In the genomic region with DNA sequence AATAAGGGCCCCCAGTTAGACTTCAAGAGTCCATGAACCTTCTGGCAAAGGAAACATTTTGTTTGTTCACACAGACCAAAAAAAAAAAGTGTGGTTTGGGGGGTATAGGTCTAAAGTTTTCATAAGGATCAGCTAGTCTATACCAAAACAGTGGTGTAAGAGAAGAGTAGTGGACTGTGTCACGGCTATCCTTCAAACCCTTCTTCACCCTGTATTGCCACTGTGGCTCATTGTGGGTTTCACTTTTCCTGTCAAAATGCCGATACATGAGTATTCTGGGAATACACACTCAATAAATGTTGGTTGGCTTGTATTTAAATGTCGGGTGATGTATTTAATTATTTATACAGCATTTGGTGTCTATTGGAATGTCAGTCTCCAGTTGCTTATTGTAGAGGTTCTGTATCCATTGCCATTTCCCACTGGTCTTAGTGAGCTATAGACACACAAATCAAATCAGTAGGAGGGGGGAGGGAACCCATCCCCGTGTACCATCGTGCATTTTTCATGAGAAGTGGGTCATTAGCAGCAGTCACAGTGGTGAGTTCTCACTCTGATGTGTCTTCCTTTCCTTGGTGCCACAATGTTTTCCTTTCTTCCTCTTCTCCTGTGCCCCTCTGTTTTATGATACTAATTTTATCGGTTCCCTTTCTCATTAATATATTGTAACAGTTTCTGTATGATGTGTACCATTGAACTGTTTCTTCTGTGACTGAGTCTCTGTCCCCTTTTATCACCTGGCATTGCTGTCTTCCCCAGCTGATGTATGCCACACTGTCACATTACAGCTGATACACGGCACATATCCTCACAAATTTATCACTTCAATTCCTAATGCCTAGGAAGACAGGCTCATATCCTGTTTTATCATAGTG, we compare ENCODE assay signal across 24 mouse cellular contexts.
A peak's percentile ranks its signal among the peaks of the same experiment; 100 is the strongest.
DNase-seq lines count a peak whose midpoint lies in the region; ATAC-seq and TF ChIP-seq lines count a peak whose summit lies in the region.
"Had no signal": no experiment of that assay in that cellular context is flagged by ENCODE, and none has a peak within 500 bp of the region (broad histone marks: within the 10 kb centered on the region; RNA-seq: fewer than 3 reads in every experiment).

No protein-coding gene starts in this region.

- TF ChIP-seq CTCF in hindbrain, postnatal 0 days (IDR thresholded peaks at IDR 0.05; ENCODE audit: low read depth), result no peak

- no peaks in the 10 kb centered on the region for H3K27me3 ChIP-seq in hindbrain, embryonic 13.5 days
- no peaks in the 10 kb centered on the region for H3K27me3 ChIP-seq in hindbrain, postnatal 0 days (ENCODE audit: insufficient read depth, low read length)
- H3K27me3 ChIP-seq in midbrain, embryonic 13.5 days, result no peaks in the 10 kb centered on the region
- no peaks in the 10 kb centered on the region for H3K27me3 ChIP-seq in midbrain, embryonic 10.5 days (ENCODE audit: low read depth, poor library complexity, severe bottlenecking)
- no peaks in the 10 kb centered on the region for H3K27me3 ChIP-seq in midbrain, embryonic 15.5 days (replicated peaks)
- H3K27me3 ChIP-seq in neural tube, embryonic 13.5 days, result no peaks in the 10 kb centered on the region
- H3K27me3 ChIP-seq: embryonic facial prominence, embryonic 13.5 days; forebrain, embryonic 12.5 days; heart, embryonic 15.5 days; hindbrain, embryonic 15.5 days had no signal

- H3K36me3 ChIP-seq in hindbrain, embryonic 13.5 days, result no peaks in the 10 kb centered on the region
- H3K36me3 ChIP-seq in hindbrain, postnatal 0 days (ENCODE audit: insufficient read depth, low read length), result no peaks in the 10 kb centered on the region
- no peaks in the 10 kb centered on the region for H3K36me3 ChIP-seq in midbrain, embryonic 13.5 days
- no peaks in the 10 kb centered on the region for H3K36me3 ChIP-seq in midbrain, embryonic 10.5 days
- no peaks in the 10 kb centered on the region for H3K36me3 ChIP-seq in midbrain, embryonic 15.5 days (replicated peaks)
- no peaks in the 10 kb centered on the region for H3K36me3 ChIP-seq in neural tube, embryonic 13.5 days
- H3K36me3 ChIP-seq: embryonic facial prominence, embryonic 13.5 days; forebrain, embryonic 12.5 days; G1E; heart, embryonic 15.5 days; hindbrain, embryonic 15.5 days had no signal

- no peak overlapping the region for H3K27ac ChIP-seq in hindbrain, embryonic 13.5 days
- no peak overlapping the region for H3K27ac ChIP-seq in hindbrain, postnatal 0 days
- no peak overlapping the region for H3K27ac ChIP-seq in midbrain, embryonic 13.5 days
- no peak overlapping the region for H3K27ac ChIP-seq in midbrain, embryonic 10.5 days (replicated peaks)
- peak overlapping the region; percentile 34; the same call in 1 of the 2 replicates for H3K27ac ChIP-seq in midbrain, embryonic 15.5 days
- peak overlapping the region; percentile 33 for H3K27ac ChIP-seq in neural tube, embryonic 13.5 days (replicated peaks)
- H3K27ac ChIP-seq: embryonic facial prominence, embryonic 13.5 days; forebrain, embryonic 12.5 days; heart, adult 2 months; heart, embryonic 15.5 days; hindbrain, embryonic 15.5 days had no signal

- intact Hi-C loops in heart, postnatal 36 days (cut with DNase I), result no loop called here
- intact Hi-C loops in heart, postnatal 14 days (cut with DNase I), result no loop called here

- H3K4me2 ChIP-seq in hindbrain, embryonic 13.5 days, result no peak overlapping the region
- no peak overlapping the region for H3K4me2 ChIP-seq in hindbrain, postnatal 0 days (ENCODE audit: low read depth, low read length)
- H3K4me2 ChIP-seq in midbrain, embryonic 13.5 days (replicated peaks), result no peak overlapping the region
- no peak overlapping the region for H3K4me2 ChIP-seq in midbrain, embryonic 15.5 days
- 0 out of 2 replicates have a peak overlapping the region, but pooled peaks have one; percentile 7 for H3K4me2 ChIP-seq in neural tube, embryonic 13.5 days
- H3K4me2 ChIP-seq: embryonic facial prominence, embryonic 13.5 days; forebrain, embryonic 12.5 days; heart, embryonic 11.5 days; heart, embryonic 15.5 days; hindbrain, embryonic 15.5 days had no signal

- no peaks in the 10 kb centered on the region; the same call in 1 of the 2 replicates for H3K4me1 ChIP-seq in hindbrain, embryonic 13.5 days (replicated peaks)
- H3K4me1 ChIP-seq in hindbrain, postnatal 0 days (ENCODE audit: insufficient read depth, low read length), result no peaks in the 10 kb centered on the region
- H3K4me1 ChIP-seq in midbrain, embryonic 13.5 days (replicated peaks), result no peaks in the 10 kb centered on the region
- H3K4me1 ChIP-seq in midbrain, embryonic 10.5 days, result no peaks in the 10 kb centered on the region
- H3K4me1 ChIP-seq in midbrain, embryonic 15.5 days, result no peaks in the 10 kb centered on the region
- H3K4me1 ChIP-seq in neural tube, embryonic 13.5 days (replicated peaks), result peaks cover 11% of the 10 kb centered on the region; the same call in 1 of the 2 replicates
- H3K4me1 ChIP-seq: forebrain, embryonic 12.5 days; hindbrain, embryonic 15.5 days had no signal

- ATAC-seq in hindbrain, embryonic 13.5 days (ENCODE audit: low FRiP score), result peak; percentile 54; the same call in 1 of the 2 replicates
- no peak for ATAC-seq in hindbrain, postnatal 0 days
- ATAC-seq in midbrain, embryonic 13.5 days, result peak; percentile 80
- ATAC-seq in midbrain, embryonic 15.5 days (replicated peaks), result peak; percentile 89
- peak; percentile 84 for ATAC-seq in neural tube, embryonic 13.5 days (ENCODE audit: low read depth)
- ATAC-seq: CD4-positive, CD25-positive, alpha-beta regulatory T cell, adult 4 months; forebrain, postnatal 0 days had no signal

- 63% methylated on average over 7 of the region's 7 CpGs for WGBS in hindbrain, embryonic 13.5 days
- 73% methylated on average over 7 of the region's 7 CpGs for WGBS in hindbrain, postnatal 0 days
- 71% methylated on average over 7 of the region's 7 CpGs for WGBS in midbrain, embryonic 13.5 days
- 82% methylated on average over 7 of the region's 7 CpGs for WGBS in midbrain, embryonic 10.5 days
- 64% methylated on average over 7 of the region's 7 CpGs for WGBS in midbrain, embryonic 15.5 days
- 50% methylated on average over 7 of the region's 7 CpGs for WGBS in neural tube, embryonic 13.5 days

- no peaks in the 10 kb centered on the region for H3K9me3 ChIP-seq in hindbrain, embryonic 13.5 days
- no peaks in the 10 kb centered on the region for H3K9me3 ChIP-seq in hindbrain, postnatal 0 days (ENCODE audit: low read length)
- no peaks in the 10 kb centered on the region for H3K9me3 ChIP-seq in midbrain, embryonic 13.5 days
- H3K9me3 ChIP-seq in midbrain, embryonic 10.5 days (replicated peaks), result no peaks in the 10 kb centered on the region
- H3K9me3 ChIP-seq in midbrain, embryonic 15.5 days, result no peaks in the 10 kb centered on the region
- H3K9me3 ChIP-seq in neural tube, embryonic 13.5 days, result no peaks in the 10 kb centered on the region
- H3K9me3 ChIP-seq: embryonic facial prominence, embryonic 13.5 days; forebrain, embryonic 12.5 days; G1E; heart, embryonic 15.5 days; hindbrain, embryonic 15.5 days had no signal

- H3K9ac ChIP-seq in hindbrain, embryonic 13.5 days, result no peak overlapping the region
- no peak overlapping the region for H3K9ac ChIP-seq in hindbrain, postnatal 0 days (replicated peaks; ENCODE audit: low read length)
- H3K9ac ChIP-seq in midbrain, embryonic 13.5 days (replicated peaks), result no peak overlapping the region
- H3K9ac ChIP-seq in midbrain, embryonic 15.5 days, result no peak overlapping the region
- no peak overlapping the region for H3K9ac ChIP-seq in neural tube, embryonic 13.5 days
- H3K9ac ChIP-seq: embryonic facial prominence, embryonic 13.5 days; forebrain, embryonic 12.5 days; forebrain, postnatal 0 days; heart, embryonic 15.5 days; hindbrain, embryonic 15.5 days had no signal

- DNase-seq in hindbrain, postnatal 0 days (ENCODE audit: low spot score), result no peak
- DNase-seq in midbrain, embryonic 10.5 days (ENCODE audit: low spot score), result no peak
- no peak for DNase-seq in heart, postnatal 36 days
- DNase-seq in heart, postnatal 14 days, result no peak
- DNase-seq: adrenal gland, adult 8-10 months; adrenal gland, postnatal 36 days; B cell, adult 2 months; cerebellum, adult 11 months; cerebellum, adult 9-10 months; cerebellum, postnatal 25 days; forebrain, postnatal 0 days; gastrocnemius, postnatal 14 days; heart, adult 2 months had no signal

- H3K4me3 ChIP-seq in hindbrain, embryonic 13.5 days, result no peak overlapping the region
- H3K4me3 ChIP-seq in hindbrain, postnatal 0 days (ENCODE audit: low read length), result no peak overlapping the region
- no peak overlapping the region for H3K4me3 ChIP-seq in midbrain, embryonic 13.5 days (replicated peaks)
- H3K4me3 ChIP-seq in midbrain, embryonic 10.5 days, result no peak overlapping the region
- no peak overlapping the region for H3K4me3 ChIP-seq in midbrain, embryonic 15.5 days
- H3K4me3 ChIP-seq in neural tube, embryonic 13.5 days, result no peak overlapping the region
- H3K4me3 ChIP-seq: embryonic facial prominence, embryonic 13.5 days; forebrain, embryonic 12.5 days; heart, adult 2 months; heart, embryonic 15.5 days; hindbrain, embryonic 15.5 days had no signal

Comparison
In these comparisons a context has a peak if more than half of its experiments do, and no peak if none do; other contexts are left out.
1. H3K27ac ChIP-seq: peak in midbrain, embryonic 15.5 days (single experiment) and neural tube, embryonic 13.5 days (single experiment); none in hindbrain, embryonic 13.5 days (single experiment), hindbrain, postnatal 0 days (single experiment), midbrain, embryonic 13.5 days (single experiment) and midbrain, embryonic 10.5 days (single experiment).